Mouse (Mus musculus) liver, postnatal 0 days (tissue): ENCODE data around the gene Cerkl.

Experiments used
- CTCF ChIP-seq: sonication (generic); IDR thresholded peaks from 2 replicates; pipeline ENCODE4 v1.5.1; 2016; ENCODE audit warnings: antibody characterized with exemption, low read depth
- EP300 ChIP-seq: IDR thresholded peaks from 2 replicates; pipeline ENCODE4 v1.6.1; 2016; ENCODE audit warnings: antibody characterized with exemption, low read depth, mild to moderate bottlenecking

- no peak for TF ChIP-seq CTCF
- TF ChIP-seq EP300, result no peak
Observed at GRCm38 (mm10) chr2:79334661-79335060, 121.9 kb downstream of the Cerkl start.
